Mouse (Mus musculus) intestine, embryonic 15.5 days (tissue): ENCODE measurements around the gene Clspn. TPM values are rescaled to one million over a fixed set of nuclear protein-coding genes. Genes with fewer than 3 reads are reported as not detected.
A peak's percentile ranks its signal among the peaks of the same experiment; 100 is the strongest.

Source experiments
- ATAC-seq: fragments of 200-750 bp; cut with Nextera tagmentation; 2 replicates; pipeline ENCODE4 v1.8.0; 2017; ENCODE audit warnings: moderate TSS enrichment, moderate library complexity
- H3K27ac ChIP-seq: fragments of 300-500 bp; sonication (generic); 2 replicates; pipeline ENCODE4 v1.5.1; 2015; ENCODE audit warnings: mild to moderate bottlenecking, inconsistent platforms
- H3K27me3 ChIP-seq: fragments of 300-500 bp; sonication (generic); replicated peaks from 2 replicates; pipeline ENCODE4 v1.6.1; 2015; ENCODE audit warnings: inconsistent platforms
- H3K36me3 ChIP-seq: fragments of 300-500 bp; sonication (generic); 2 replicates; pipeline ENCODE4 v1.6.1; 2015; ENCODE audit warnings: inconsistent platforms
- H3K4me1 ChIP-seq: fragments of 300-500 bp; sonication (generic); replicated peaks from 2 replicates; pipeline ENCODE4 v1.6.1; 2015; ENCODE audit warnings: inconsistent platforms
- H3K4me2 ChIP-seq: fragments of 300-500 bp; sonication (generic); replicated peaks from 2 replicates; pipeline ENCODE4 v1.6.1; 2015; ENCODE audit warnings: mild to moderate bottlenecking, inconsistent platforms
- H3K4me3 ChIP-seq: fragments of 300-500 bp; sonication (generic); replicated peaks from 2 replicates; pipeline ENCODE4 v1.5.1; 2015; ENCODE audit warnings: inconsistent platforms
- H3K9ac ChIP-seq: fragments of 300-500 bp; sonication (generic); 2 replicates; pipeline ENCODE4 v1.6.1; 2015; ENCODE audit warnings: inconsistent platforms
- H3K9me3 ChIP-seq: fragments of 300-500 bp; sonication (generic); 2 replicates; pipeline ENCODE4 v1.6.1; 2016; ENCODE audit warnings: inconsistent platforms
- WGBS: fragments of 180-500 bp; shearing (Covaris S2); methylation state at CpG from one replicate; pipeline ENCODE4 v1.1.7; 2015; 5-methylcytosine and 5-hydroxymethylcytosine counted together
- polyA plus RNA-seq: library from polyadenylated mRNA; unstranded; fragments of >200 nt; fragmentation: Nextera tagmentation; extraction: Ambion mirVana; gene quantifications from 2 replicates; pipeline ENCODE4 v1.2.1, GENCODE M21; 2015

Clspn gene
- polyA plus RNA-seq, 1 experiment from 2014 or later: 33.0 TPM

DNA sequence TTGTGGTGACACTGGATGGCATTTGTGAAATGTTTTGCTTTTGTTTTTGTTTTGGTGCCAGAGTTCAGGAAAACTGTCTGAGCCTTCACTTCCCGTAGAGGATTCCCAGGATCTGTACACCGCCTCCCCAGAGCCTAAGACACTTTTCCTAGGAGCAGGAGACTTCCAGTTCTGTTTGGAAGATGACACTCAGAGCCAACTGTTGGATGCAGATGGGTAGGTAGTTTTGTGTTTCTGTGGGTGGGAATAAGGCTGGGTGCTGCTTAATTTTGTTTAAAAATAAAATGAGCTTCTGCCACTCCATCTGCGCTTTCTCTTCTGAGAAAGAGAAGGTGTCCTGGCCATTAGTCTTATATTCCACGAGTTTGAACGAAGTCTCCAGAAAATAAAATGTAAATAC, 19.5 kb downstream of the Clspn start:
- 91% methylated on average over 5 of the region's 5 CpGs for WGBS
- Histone ChIP-seq H3K9me3 (no peaks in the 10 kb centered on the region), H3K4me1 (no peaks in the 10 kb centered on the region), H3K4me2 (no peak overlapping the region), H3K36me3 (peaks cover 40% of the 10 kb centered on the region), H3K27ac (no peak overlapping the region), H3K9ac (no peak overlapping the region), H3K4me3 (no peak overlapping the region), H3K27me3 (no peaks in the 10 kb centered on the region)
- no peak for ATAC-seq

DNA sequence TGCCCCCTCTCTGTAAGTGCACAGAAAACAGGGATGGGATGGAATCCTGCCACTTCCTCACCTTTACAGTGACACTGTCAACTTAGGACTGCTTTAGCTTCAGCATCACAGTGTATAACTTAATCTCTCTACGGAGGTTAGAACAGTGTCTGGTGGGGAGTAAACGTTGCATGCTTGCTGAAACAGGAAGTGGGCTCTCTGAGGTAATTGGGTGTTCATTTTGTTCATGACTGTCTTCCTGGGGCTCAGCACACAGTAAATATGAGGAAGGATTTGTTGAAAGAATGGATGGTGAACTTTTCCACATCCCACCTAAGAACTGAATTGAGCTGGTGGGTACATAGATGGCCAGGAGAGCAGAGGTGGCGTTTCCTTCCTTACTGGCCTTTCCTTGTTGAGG, 21.2 kb downstream of the Clspn start:
- no peak overlapping the region for H3K4me2 ChIP-seq
- ATAC-seq: no peak
- no peak overlapping the region for H3K4me3 ChIP-seq
- H3K4me1 ChIP-seq: no peaks in the 10 kb centered on the region
- H3K27me3 ChIP-seq: no peaks in the 10 kb centered on the region
- no peak overlapping the region for H3K9ac ChIP-seq
- H3K36me3 ChIP-seq: peaks cover 36% of the 10 kb centered on the region
- no peak overlapping the region for H3K27ac ChIP-seq
- no peaks in the 10 kb centered on the region for H3K9me3 ChIP-seq
- WGBS: 82% methylated on average over 3 of the region's 3 CpGs

DNA sequence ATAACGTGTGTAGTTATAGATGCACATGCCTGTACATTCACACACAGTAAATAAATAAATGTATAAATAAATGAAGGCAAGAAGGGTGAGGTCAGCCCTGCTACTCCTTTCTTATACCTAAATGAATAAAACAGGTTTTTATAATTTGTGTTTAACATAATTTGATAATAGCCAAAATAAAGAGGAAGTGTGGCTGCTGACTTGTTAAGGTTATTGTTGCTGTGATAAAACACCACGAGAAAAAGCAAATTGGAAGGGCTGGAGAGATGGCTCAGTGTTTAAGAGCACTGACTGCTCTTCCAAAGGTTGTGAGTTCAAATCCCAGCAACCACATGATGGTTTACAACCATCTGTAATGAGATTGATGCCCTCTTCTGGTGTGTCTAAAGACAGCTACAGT, 22.3 kb downstream of the Clspn start:
- H3K4me1 ChIP-seq: no peaks in the 10 kb centered on the region
- H3K9me3 ChIP-seq: no peaks in the 10 kb centered on the region
- no peaks in the 10 kb centered on the region for H3K27me3 ChIP-seq
- WGBS: 79% methylated on average over 2 of the region's 2 CpGs
- H3K4me2 ChIP-seq: no peak overlapping the region
- no peak overlapping the region for H3K27ac ChIP-seq
- no peak for ATAC-seq
- H3K36me3 ChIP-seq: peaks cover 29% of the 10 kb centered on the region
- H3K9ac ChIP-seq: no peak overlapping the region
- no peak overlapping the region for H3K4me3 ChIP-seq

DNA sequence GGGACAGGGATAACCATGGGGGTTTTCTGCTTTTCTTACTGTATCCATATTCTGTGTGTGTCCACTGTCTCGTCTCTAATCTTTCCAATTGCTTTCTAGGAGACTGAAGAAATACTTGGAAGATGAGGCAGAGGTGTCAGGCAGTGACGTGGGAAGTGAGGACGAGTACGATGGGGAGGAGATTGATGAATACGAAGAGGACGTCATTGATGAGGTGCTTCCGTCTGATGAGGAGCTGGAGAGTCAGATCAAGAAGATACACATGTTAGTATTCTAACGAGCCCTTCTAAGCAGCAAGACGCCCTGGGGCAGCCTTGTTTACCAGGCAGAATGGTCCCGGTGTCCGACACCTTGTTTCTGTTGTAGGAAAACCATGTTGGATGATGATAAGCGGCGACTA, 29.0 kb downstream of the Clspn start:
- no peak overlapping the region for H3K9ac ChIP-seq
- H3K9me3 ChIP-seq: no peaks in the 10 kb centered on the region
- no peaks in the 10 kb centered on the region for H3K27me3 ChIP-seq
- no peak overlapping the region for H3K4me2 ChIP-seq
- ATAC-seq: no peak
- WGBS: 94% methylated on average over 13 of the region's 13 CpGs
- peaks cover 26% of the 10 kb centered on the region for H3K36me3 ChIP-seq
- no peaks in the 10 kb centered on the region for H3K4me1 ChIP-seq
- no peak overlapping the region for H3K27ac ChIP-seq
- H3K4me3 ChIP-seq: no peak overlapping the region

DNA sequence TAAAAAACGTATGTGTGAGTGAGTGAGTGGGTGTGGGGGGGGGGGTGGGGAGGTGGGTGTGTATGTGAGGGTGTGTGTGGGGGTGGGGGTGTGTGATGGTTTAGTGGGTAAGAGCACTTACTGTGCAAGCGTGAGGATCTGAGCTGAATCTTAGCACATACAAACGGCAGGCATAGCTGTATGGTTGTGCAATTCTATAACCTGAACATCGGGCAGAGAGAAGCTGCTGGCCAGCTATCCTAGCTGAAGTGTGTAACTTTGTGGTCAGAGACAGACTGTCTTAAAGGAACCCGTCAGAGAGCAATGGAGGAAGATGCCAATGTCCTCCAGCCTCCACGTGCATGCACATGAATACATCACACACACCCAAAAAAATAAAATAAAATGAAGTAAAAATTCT, 35.3 kb downstream of the Clspn start:
- WGBS: 89% methylated on average over 6 of the region's 6 CpGs
- Histone ChIP-seq H3K4me1 (no peaks in the 10 kb centered on the region), H3K9ac (no peak overlapping the region), H3K27ac (no peak overlapping the region), H3K27me3 (no peaks in the 10 kb centered on the region), H3K36me3 (peaks cover 22% of the 10 kb centered on the region), H3K9me3 (no peaks in the 10 kb centered on the region), H3K4me2 (no peak overlapping the region), H3K4me3 (no peak overlapping the region)
- ATAC-seq: no peak

DNA sequence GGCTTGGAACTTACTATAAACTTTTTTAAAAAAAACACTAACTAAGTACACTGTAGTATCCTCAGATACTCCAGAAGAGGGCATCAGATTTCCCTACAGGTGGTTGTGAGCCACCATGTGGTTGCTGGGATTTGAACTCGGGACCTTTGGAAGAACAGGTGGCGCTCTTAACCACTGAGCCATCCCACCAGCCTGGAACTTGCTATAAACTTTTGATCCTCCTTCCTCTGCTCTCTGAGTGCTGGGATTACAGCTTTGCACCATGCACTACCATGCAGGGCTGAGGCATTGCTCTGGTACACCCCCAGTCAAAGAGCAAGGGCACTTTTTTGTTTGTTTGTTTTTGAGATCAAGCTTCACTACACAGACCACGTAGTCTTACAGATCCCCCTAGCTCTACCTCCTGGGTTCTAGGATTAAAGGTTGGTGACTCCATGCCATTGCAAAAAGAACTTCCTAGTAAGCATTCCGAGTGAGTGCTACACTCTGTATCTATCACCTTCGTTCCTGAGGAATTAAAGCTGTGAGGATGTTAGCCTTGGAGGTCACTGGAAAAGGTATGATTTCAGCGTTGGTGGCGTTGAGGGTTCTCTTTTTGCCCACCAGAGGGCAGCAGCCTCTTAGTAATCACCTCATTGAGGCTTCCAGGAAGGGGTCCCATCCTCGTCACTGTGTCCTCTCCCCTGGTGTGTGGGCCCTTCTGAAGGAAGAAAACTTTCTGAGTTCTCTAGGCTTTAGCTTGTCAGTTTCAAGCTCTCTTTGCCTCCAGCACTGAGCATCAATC, 43.4 kb downstream of the Clspn start:
- no peak overlapping the region for H3K4me2 ChIP-seq
- H3K9me3 ChIP-seq: no peaks in the 10 kb centered on the region
- no peaks in the 10 kb centered on the region for H3K36me3 ChIP-seq
- H3K27ac ChIP-seq: no peak overlapping the region
- 27% methylated on average over 8 of the region's 8 CpGs for WGBS
- no peak overlapping the region for H3K4me3 ChIP-seq
- ATAC-seq: peak; percentile 57; the same call in 1 of the 2 replicates
- H3K4me1 ChIP-seq: peaks cover 5% of the 10 kb centered on the region; the same call in 1 of the 2 replicates
- no peak overlapping the region for H3K9ac ChIP-seq
- no peaks in the 10 kb centered on the region for H3K27me3 ChIP-seq

DNA sequence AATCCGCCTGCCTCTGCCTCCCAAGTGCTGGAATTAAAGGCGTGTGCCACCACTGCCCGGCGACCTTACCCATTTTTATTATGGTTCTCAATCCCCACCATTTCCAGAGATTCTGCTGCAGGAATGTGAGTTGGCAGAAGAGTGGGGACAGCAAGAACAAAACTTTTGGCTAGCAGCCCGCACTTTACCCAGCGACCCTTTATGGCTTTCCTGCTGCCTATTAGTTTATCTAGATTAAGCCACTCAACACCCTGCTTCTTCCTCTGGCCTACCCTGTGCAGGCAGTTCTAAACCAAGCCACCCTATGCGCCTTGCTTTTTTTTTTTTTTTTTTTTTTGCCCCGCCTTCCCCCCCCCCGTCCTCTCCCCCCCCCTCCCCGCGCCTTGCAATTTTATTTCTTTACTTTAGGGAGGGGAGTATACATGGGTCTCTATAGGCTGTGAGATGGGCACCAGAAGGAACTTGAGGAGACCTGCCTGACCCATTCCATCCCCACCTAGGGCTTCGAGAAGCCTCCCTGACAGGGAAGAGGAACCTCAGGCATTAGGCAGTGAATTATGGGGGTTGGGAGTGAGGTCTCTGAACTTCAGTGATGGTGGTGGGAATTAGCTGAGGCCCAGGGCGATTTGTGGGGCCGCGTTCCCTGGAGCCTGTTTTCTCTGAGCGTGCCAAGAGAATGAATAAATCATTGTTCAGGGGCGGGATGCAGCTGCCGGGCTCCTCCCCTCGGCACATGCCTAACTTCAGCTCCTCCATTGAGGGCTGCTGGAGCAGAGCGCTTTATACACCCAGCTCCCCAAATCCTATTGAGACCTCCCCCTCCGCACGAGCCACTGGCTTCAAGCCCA, 45.1 kb downstream of the Clspn start:
- Histone ChIP-seq H3K4me2 (peak overlapping the region; percentile 46; the same call in 1 of the 2 replicates), H3K9ac (no peak overlapping the region), H3K4me1 (peaks cover 5% of the 10 kb centered on the region; the same call in 1 of the 2 replicates), H3K4me3 (no peak overlapping the region), H3K9me3 (no peaks in the 10 kb centered on the region), H3K27ac (no peak overlapping the region), H3K36me3 (no peaks in the 10 kb centered on the region), H3K27me3 (no peaks in the 10 kb centered on the region)
- peak; percentile 77 for ATAC-seq
- WGBS: 24% methylated on average over 19 of the region's 22 CpGs

DNA sequence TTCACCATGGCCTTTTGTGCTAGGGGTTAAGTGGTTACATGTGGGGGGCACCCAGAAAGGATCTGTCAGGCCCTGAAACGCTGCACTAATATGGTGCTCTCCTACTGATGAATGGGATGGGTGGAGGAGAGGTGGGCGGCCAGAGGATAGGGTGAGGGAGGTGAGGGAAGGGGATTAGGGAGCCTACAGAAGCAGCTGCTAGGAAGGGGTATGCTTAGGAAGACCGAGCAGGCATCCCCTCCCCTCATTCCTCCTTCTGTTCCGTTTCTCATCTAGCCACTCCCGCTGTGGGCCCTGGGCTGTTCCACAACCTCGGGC, 45.7 kb downstream of the Clspn start:
- H3K4me2 ChIP-seq: peak overlapping the region; percentile 46; the same call in 1 of the 2 replicates
- H3K4me3 ChIP-seq: no peak overlapping the region
- no peaks in the 10 kb centered on the region for H3K9me3 ChIP-seq
- no peaks in the 10 kb centered on the region for H3K27me3 ChIP-seq
- H3K36me3 ChIP-seq: no peaks in the 10 kb centered on the region
- ATAC-seq: no peak
- 13% methylated on average over 6 of the region's 6 CpGs for WGBS
- no peak overlapping the region for H3K27ac ChIP-seq
- H3K9ac ChIP-seq: no peak overlapping the region
- H3K4me1 ChIP-seq: peaks cover 5% of the 10 kb centered on the region; the same call in 1 of the 2 replicates

DNA sequence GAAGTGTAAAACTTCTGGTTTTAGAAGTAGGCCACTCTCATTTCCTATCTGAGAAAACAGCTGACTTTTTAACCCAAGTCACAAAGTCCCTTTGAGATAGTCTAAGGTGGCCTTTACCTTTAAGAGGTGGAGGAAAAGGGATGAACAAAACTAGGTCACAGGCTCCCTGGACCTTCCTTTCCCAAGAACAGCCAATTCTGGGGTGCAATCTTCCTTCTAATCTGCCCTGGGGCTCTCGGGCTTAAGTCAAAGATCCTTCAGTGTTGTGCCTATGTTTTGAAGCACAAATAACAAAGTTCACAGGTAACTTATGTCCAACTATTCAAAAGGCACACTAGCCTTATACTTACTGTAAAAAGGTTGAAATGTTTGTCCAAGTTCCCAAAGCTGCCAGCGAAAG, 47.4 kb downstream of the Clspn start:
- H3K27me3 ChIP-seq: no peaks in the 10 kb centered on the region
- no peak overlapping the region for H3K27ac ChIP-seq
- no peaks in the 10 kb centered on the region for H3K9me3 ChIP-seq
- no peak for ATAC-seq
- peaks cover 5% of the 10 kb centered on the region; the same call in 1 of the 2 replicates for H3K4me1 ChIP-seq
- no peaks in the 10 kb centered on the region for H3K36me3 ChIP-seq
- no peak overlapping the region for H3K4me3 ChIP-seq
- 73% methylated on average over 2 of the region's 2 CpGs for WGBS
- H3K4me2 ChIP-seq: no peak overlapping the region
- no peak overlapping the region for H3K9ac ChIP-seq

DNA sequence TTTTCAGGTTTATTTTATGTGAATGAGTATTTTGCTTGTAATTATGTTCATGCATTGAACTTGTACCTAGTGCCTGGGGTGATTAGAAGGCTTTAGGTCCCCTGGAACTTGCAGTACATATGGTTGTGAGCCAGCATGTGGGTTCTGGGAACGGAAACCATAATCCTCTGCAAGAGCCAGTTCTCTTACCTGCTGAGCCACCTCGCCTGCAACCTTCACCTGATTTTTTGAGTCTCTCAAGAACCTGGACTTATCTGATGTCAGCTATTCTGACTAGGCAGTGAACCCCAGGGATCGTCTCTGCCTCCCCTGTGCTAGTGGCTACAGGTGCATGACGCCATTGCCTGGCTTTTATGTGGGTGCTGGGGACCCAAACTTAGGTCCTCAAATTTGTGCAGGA, 49.0 kb downstream of the Clspn start:
- Histone ChIP-seq H3K4me2 (no peak overlapping the region), H3K9me3 (no peaks in the 10 kb centered on the region), H3K36me3 (no peaks in the 10 kb centered on the region), H3K4me3 (no peak overlapping the region), H3K9ac (no peak overlapping the region), H3K4me1 (peaks cover 5% of the 10 kb centered on the region; the same call in 1 of the 2 replicates), H3K27me3 (no peaks in the 10 kb centered on the region), H3K27ac (no peak overlapping the region)
- no peak for ATAC-seq
- 77% methylated on average over 4 of the region's 4 CpGs for WGBS

DNA sequence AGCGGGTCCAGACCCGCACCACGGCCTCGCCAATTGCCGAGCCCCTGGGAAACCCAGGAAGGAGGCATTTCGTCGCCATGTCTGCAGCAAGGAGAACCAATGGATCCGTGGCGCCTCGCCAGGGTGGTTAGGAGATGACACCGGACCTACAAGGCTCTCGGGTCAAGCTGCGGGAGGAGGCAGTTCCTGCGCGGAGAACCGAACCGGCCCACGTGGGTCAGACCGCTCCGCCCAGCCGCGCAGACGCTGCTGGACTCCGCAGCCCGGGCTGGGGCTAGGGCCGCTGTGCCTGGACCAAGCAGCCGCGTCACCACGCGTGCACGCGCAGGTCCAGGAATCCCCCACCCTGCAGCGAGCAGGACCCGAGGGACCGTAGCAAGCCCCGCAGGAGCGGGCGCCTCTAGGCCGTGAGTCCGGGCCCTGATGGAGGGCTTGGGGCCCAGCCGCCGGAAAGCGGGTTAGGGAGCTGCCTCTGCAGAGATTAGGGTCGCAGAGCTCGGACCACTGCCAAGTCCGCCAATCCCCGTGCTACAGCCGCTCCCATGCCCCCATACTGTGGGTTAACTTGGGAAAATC, 53.0 kb downstream of the Clspn start, which contains the start of gene 5730409E04Rik:
Gene 5730409E04Rik (plus strand): TSS at position 213 of the 576 bp plus-strand sequence.
- peak within 1 kb of the TSS; percentile 65 for H3K9ac ChIP-seq
- no peaks in the 10 kb centered on the region for H3K36me3 ChIP-seq
- 0% methylated on average over 48 of the region's 48 CpGs for WGBS
- no peaks in the 10 kb centered on the region for H3K9me3 ChIP-seq
- H3K27ac ChIP-seq: no peak within 1 kb of the TSS
- H3K4me1 ChIP-seq: no peaks in the 10 kb centered on the region
- no peaks in the 10 kb centered on the region; the same call in 1 of the 2 replicates for H3K27me3 ChIP-seq
- peak; percentile 94 for ATAC-seq
- peak within 1 kb of the TSS; percentile 61 for H3K4me3 ChIP-seq
- peak within 1 kb of the TSS; percentile 95 for H3K4me2 ChIP-seq

DNA sequence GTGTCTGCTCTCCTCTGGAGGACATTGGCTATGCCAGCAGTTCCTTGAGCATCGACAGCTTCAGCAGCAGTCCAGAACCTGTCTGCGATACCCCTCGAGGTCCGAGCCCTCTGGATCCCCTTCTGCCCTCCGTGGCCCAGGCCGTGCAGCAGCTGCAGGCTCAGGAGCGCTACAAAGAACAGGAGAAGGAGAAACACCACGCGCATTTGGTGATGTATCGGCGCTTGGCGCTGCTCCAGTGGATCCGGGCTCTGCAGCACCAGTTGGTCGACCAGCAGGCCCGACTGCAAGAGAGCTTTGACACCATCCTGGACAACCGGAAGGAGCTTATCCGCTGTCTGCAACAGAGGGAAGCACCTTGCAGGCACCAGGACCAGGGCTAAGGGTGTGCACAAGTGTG, 55.3 kb downstream of the Clspn start:
- no peak overlapping the region for H3K4me2 ChIP-seq
- 88% methylated on average over 17 of the region's 17 CpGs for WGBS
- H3K36me3 ChIP-seq: no peaks in the 10 kb centered on the region

More for the DNA sequence above, 55.3 kb downstream of the Clspn start:
- Histone ChIP-seq H3K27me3 (no peaks in the 10 kb centered on the region; the same call in 1 of the 2 replicates), H3K9me3 (no peaks in the 10 kb centered on the region), H3K9ac (no peak overlapping the region), H3K27ac (no peak overlapping the region), H3K4me3 (no peak overlapping the region), H3K4me1 (no peaks in the 10 kb centered on the region)
- no peak for ATAC-seq
